Mouse (Mus musculus) hindbrain, embryonic 11.5 days (tissue): ENCODE measurements around the gene Ntrk3. TPM values are rescaled to one million over a fixed set of nuclear protein-coding genes. Genes with fewer than 3 reads are reported as not detected.

Experiments used
- ATAC-seq: fragments of 200-750 bp; cut with Nextera tagmentation; 2 replicates; pipeline ENCODE4 v1.8.0; 2017; ENCODE audit warnings: mild to moderate bottlenecking, moderate TSS enrichment, moderate library complexity; ENCODE audit not compliant: low FRiP score
- DNase-seq: peaks from one replicate; pipeline ENCODE4 v3.0.0-alpha.2; 2015; ENCODE audit warnings: low spot score
- H3K27ac ChIP-seq: fragments of 300-500 bp; sonication (generic); 2 replicates; pipeline ENCODE4 v1.5.1; 2014; ENCODE audit warnings: mild to moderate bottlenecking, low read depth, low read length
- H3K27me3 ChIP-seq: fragments of 300-500 bp; sonication (generic); 2 replicates; pipeline ENCODE4 v1.6.1; 2014; ENCODE audit warnings: mild to moderate bottlenecking, low read length, moderate library complexity, mixed read lengths; ENCODE audit not compliant: control insufficient read depth, insufficient read depth
- H3K36me3 ChIP-seq: fragments of 300-500 bp; sonication (generic); 2 replicates; pipeline ENCODE4 v1.6.1; 2014; ENCODE audit warnings: mild to moderate bottlenecking, low read length, moderate library complexity, mixed read lengths; ENCODE audit not compliant: control insufficient read depth, insufficient read depth
- H3K4me1 ChIP-seq: fragments of 300-500 bp; sonication (generic); replicated peaks from 2 replicates; pipeline ENCODE4 v1.6.1; 2014; ENCODE audit warnings: low read length, mixed read lengths; ENCODE audit not compliant: control insufficient read depth, insufficient read depth
- H3K4me2 ChIP-seq: fragments of 300-500 bp; sonication (generic); replicated peaks from 2 replicates; pipeline ENCODE4 v1.6.1; 2014; ENCODE audit warnings: mild to moderate bottlenecking, low read depth, low read length
- H3K4me3 ChIP-seq: fragments of 300-500 bp; sonication (generic); 2 replicates; pipeline ENCODE4 v1.5.1; 2014; ENCODE audit warnings: low read depth, low read length
- H3K9ac ChIP-seq: fragments of 300-500 bp; sonication (generic); 2 replicates; pipeline ENCODE4 v1.6.1; 2014; ENCODE audit warnings: low read depth, low read length
- H3K9me3 ChIP-seq: fragments of 300-500 bp; sonication (generic); 2 replicates; pipeline ENCODE4 v1.6.1; 2016; ENCODE audit warnings: low read length; ENCODE audit not compliant: control insufficient read depth
- WGBS: fragments of 180-500 bp; shearing (Covaris S2); extraction: QIAGEN DNeasy Blood & Tissue Kit; methylation state at CpG from one replicate; pipeline ENCODE4 v1.1.7; 2014; 5-methylcytosine and 5-hydroxymethylcytosine counted together
- polyA plus RNA-seq: library from polyadenylated mRNA; unstranded; fragments of >200 nt; fragmentation: Nextera tagmentation; extraction: Ambion mirVana; gene quantifications from 2 replicates; pipeline ENCODE4 v1.2.1, GENCODE M21; 2014

Ntrk3 gene
- 7.9 and 8.0 TPM in 2 replicates for polyA plus RNA-seq

DNA sequence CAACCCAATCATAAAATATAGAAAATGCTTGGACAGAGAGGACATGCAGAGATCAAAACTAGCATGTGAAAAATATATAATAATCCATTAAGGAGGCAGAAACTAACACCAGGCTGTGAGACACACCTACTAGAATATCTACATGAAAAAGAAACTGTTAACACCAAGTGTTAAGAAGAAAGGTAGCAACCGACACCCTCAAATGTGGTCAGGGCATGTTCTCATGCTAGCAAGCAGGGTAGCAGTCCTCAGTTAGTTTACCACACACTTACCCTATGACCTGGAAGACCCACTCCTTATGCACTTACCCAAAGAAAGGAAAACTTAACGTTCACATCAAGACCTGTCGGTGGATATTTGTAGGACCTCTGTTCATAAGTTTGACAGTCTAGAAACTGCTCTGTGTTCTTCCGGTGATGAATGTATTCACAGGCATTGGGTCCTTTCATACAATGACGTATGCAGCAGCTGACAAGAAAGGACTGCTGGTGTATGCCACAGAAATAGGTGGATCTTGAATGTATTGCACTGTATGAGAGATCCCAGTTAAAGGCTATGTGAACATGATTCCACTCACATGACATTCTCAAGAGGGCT lies at the start of gene Ntrk3:
TSS of gene Ntrk3 (minus strand) at position 399 of the 597 bp plus-strand sequence.
- DNase-seq (no peak), ATAC-seq (no peak)
- H3K27ac ChIP-seq = no peak within 1 kb of the TSS
- no peaks in the 10 kb centered on the region for H3K27me3 ChIP-seq
- H3K9ac ChIP-seq = no peak within 1 kb of the TSS
- whole genome bisulfite sequencing = 89% methylated on average over 5 of the region's 5 CpGs
- no peak within 1 kb of the TSS for H3K4me2 ChIP-seq
- no peaks in the 10 kb centered on the region for H3K9me3 ChIP-seq
- no peaks in the 10 kb centered on the region for H3K36me3 ChIP-seq
- no peaks in the 10 kb centered on the region for H3K4me1 ChIP-seq
- no peak within 1 kb of the TSS for H3K4me3 ChIP-seq

DNA sequence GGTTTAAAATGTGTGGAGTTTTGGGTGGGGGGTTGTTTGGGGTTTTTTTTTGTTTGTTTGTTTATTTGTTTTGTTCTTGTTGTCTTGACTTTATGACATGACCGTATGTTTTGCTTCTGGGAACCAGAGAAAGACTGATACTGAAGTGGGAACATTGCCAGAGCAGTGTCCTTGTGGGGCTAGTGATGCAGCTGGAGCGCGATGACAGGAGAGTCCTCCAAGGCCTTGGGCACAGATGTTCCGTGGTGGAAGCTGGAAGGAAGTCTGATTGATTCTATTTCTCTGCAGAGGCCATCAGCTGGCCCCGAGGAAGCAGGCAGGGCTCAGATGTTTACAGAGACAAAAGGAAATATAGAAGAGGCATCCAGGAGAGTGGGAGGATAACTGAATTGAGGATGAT lies 48.1 kb upstream of the Ntrk3 start:
- DNase-seq = no peak
- no peak overlapping the region for H3K4me2 ChIP-seq
- H3K27ac ChIP-seq = no peak overlapping the region
- no peaks in the 10 kb centered on the region for H3K27me3 ChIP-seq
- no peak for ATAC-seq
- H3K9ac ChIP-seq = no peak overlapping the region
- no peaks in the 10 kb centered on the region for H3K36me3 ChIP-seq
- no peaks in the 10 kb centered on the region for H3K4me1 ChIP-seq
- H3K4me3 ChIP-seq = no peak overlapping the region
- no peaks in the 10 kb centered on the region for H3K9me3 ChIP-seq
- WGBS = 78% methylated on average over 5 of the region's 5 CpGs

DNA sequence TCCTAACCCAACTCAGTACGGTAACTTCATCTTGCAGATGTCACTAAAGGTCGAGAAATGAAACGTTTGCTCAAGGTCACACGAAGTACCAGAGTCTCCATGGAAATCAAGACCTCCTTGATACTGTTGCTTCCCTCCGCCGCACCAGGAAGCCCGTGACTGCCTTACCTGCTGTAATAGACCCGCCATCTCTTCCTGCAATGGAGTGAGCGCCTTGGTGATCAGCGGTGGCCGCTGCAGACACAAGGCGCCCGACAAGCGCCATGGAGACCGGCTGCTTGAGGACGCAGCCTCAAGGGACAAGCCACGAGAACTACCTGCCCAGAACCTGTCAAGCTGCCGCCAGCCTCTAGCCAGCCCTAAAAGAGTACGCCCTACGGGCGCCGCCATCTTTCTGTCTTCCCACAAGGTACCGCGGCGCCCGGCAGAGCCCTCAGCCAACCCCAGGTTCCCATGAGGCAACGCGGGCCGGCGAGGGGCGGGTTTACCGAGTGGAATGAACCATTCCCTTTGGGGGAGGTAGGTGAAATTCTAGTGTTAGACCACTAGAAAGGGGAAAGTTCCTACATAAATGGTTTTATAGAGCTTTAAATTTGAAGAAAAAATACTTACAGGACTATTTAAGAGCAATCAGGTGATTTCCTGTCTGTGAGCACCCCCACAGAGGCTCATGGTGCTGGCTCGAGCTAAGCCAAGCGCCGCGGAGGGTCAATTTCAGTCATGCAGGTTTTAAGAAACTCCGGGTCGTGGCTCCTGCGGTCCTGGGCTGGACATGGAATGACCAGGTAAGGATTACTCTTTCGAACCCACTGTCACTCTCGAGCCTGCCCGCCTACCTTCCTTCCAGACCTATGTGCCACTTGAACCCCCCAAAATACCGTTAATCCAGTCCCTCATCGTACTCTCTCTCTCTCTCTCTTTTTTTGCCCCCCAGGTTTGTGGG lies 45.1 kb upstream of the Ntrk3 start, which contains the start of the genes Mrps11 and Mrpl46:
TSS of gene Mrps11 (plus strand) at position 481 of the 943 bp plus-strand sequence.
TSS of gene Mrpl46 (minus strand) at position 893 of the 943 bp plus-strand sequence.
- Histone ChIP-seq H3K4me3 (peak within 1 kb of the TSS; percentile 96), H3K4me1 (no peaks in the 10 kb centered on the region), H3K9ac (peak within 1 kb of the TSS; percentile 81), H3K9me3 (no peaks in the 10 kb centered on the region), H3K4me2 (peak within 1 kb of the TSS; percentile 83), H3K36me3 (no peaks in the 10 kb centered on the region), H3K27me3 (no peaks in the 10 kb centered on the region), H3K27ac (no peak within 1 kb of the TSS)
- under 1% methylated on average over 44 of the region's 44 CpGs for WGBS
- ATAC-seq (peak; percentile 98), DNase-seq (peak; percentile 91)

DNA sequence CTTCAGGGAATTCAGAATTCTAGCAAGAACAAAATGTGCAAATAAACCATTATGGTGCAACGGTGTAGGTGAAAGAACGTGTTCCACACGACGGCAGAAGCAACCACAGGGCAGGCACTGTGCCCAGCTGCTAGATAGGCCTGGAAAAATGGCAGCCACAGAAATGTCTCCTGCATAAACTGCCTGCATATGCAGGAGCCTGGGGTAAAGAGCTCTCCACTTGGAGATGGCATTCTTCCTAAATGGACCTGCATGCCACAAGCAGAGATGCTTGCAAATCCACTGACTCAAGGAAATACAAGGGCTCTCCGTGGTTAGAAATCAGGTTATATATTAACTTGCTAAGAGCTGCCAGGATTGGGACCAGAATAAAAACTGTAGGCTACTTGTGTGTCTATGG lies 40.9 kb upstream of the Ntrk3 start:
- no peak for DNase-seq
- WGBS = 93% methylated on average over 5 of the region's 5 CpGs
- Histone ChIP-seq H3K9ac (no peak overlapping the region), H3K4me3 (no peak overlapping the region), H3K9me3 (no peaks in the 10 kb centered on the region), H3K27ac (no peak overlapping the region), H3K36me3 (0 out of 2 replicates have a peak, but pooled peaks cover 4% of the 10 kb centered on the region), H3K4me2 (no peak overlapping the region), H3K4me1 (no peaks in the 10 kb centered on the region), H3K27me3 (no peaks in the 10 kb centered on the region)
- no peak for ATAC-seq

DNA sequence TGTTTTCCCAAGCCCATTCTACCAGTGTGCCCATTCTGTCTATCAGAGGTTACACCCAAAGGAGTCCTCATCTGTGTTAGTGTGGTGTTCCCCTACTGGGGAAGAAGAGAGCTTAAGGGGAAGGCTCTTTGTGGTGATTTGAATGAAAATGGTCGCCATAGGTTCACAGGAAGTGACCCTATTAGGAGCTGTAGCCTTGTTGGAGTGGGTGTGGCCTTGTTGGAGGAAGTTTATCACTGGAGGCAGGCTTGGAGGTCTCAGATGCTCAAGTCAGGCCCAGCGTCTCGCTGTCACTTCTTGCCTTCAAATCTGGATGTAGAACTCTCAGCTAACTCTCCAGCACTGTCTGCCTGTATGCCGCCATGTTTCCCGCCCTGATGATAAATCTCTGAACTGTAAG lies 33.1 kb upstream of the Ntrk3 start:
- Histone ChIP-seq H3K4me1 (no peaks in the 10 kb centered on the region), H3K27ac (no peak overlapping the region), H3K9me3 (no peaks in the 10 kb centered on the region), H3K4me2 (no peak overlapping the region), H3K9ac (no peak overlapping the region), H3K36me3 (0 out of 2 replicates have a peak, but pooled peaks cover 4% of the 10 kb centered on the region), H3K4me3 (no peak overlapping the region), H3K27me3 (no peaks in the 10 kb centered on the region)
- WGBS = 83% methylated on average over 5 of the region's 5 CpGs
- ATAC-seq (no peak), DNase-seq (no peak)

DNA sequence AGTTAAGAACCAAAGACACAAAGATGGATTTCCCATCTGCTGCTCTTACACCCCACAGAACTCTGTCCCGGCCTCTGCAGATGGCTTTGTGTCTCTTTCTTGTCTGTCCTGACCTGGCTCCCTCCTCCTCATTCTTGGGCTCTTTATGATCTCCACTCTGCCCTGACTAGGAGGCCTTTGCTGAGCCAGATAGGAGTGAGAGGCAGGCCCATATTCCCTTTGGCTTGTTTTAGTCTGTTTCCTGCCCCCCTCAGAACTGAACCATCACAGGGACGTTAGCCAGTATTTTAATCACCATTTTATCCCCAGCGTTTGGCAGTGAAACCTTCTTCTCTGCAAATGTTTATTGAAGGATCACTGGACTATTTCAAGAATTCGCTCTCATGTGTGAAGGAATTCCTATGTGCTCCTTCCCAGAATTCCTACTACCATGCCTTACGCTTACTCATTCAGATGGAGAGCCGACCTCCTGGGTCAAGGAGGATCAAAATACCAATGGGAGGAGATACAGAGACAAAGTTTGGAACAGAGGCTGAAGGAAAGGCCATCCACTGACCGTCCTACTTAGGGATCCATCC lies 31.4 kb upstream of the Ntrk3 start:
- Histone ChIP-seq H3K27ac (no peak overlapping the region), H3K9me3 (no peaks in the 10 kb centered on the region), H3K9ac (no peak overlapping the region), H3K4me1 (no peaks in the 10 kb centered on the region), H3K36me3 (no peaks in the 10 kb centered on the region), H3K4me2 (no peak overlapping the region), H3K27me3 (no peaks in the 10 kb centered on the region), H3K4me3 (no peak overlapping the region)
- WGBS = 74% methylated on average over 7 of the region's 7 CpGs
- no peak for ATAC-seq
- DNase-seq = no peak

DNA sequence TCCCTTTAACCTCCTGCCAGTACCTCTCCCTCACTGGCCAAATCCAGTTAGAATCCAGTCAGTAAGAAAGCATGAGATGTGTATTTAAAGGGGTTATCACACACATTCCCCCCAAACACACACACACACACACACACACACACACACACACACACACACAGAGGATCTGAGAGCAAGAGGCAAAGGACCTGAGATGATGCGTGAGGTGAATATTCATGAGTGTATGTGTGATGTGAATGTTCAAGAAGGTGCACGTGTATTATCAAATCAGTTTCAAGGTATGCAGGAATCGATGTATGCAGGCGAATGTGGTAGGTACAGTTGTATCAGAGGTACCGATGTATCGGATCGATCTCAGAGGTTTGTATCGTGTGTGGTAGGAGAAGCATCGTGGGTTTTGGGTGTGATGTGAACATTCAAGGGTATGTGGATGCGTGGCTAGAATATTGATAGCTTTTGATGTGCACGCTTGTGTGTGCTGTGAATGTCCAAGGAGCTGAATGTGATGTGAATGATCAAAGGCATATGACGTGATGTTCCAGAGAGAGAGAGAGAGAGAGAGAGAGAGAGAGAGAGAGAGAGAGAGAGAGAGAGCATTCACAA lies 30.2 kb upstream of the Ntrk3 start:
- Histone ChIP-seq H3K36me3 (no peaks in the 10 kb centered on the region), H3K27ac (no peak overlapping the region), H3K4me3 (no peak overlapping the region), H3K9ac (no peak overlapping the region), H3K9me3 (no peaks in the 10 kb centered on the region), H3K4me1 (no peaks in the 10 kb centered on the region), H3K27me3 (no peaks in the 10 kb centered on the region), H3K4me2 (no peak overlapping the region)
- ATAC-seq (no peak), DNase-seq (no peak)
- WGBS = 89% methylated on average over 12 of the region's 12 CpGs

DNA sequence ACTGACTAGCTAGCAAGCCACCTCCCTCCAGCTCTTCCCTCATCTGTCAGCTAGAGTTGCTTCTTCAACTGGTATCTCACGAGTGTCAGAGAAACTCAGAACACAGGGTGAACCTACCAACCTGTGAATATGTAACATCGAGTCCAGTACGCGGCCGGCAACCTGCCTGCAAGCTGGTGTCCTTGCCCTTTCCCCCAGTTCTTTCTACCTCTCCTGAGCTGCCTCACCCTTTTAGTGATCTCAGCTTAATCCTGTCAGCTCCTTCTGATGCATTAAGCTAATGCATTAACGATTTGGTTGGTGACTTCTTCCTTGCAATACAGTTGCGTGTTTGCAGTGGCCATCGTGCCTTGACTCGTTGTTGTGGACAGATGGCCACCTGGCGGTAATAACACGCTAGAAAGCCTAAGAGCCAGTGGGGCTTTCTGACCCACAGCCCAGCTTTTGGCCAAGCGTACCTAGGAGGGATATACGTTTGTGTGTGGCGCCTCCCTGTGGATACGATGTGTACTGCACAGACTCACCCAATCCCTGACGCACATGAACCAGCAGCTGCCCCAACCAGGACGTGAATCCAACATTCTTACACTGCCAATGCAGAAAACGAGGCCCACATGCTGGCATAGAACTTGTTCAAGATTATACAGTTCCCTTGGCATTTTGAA lies 28.3 kb upstream of the Ntrk3 start:
- H3K36me3 ChIP-seq = no peaks in the 10 kb centered on the region
- no peak overlapping the region for H3K27ac ChIP-seq
- H3K9me3 ChIP-seq = no peaks in the 10 kb centered on the region
- no peak overlapping the region for H3K4me3 ChIP-seq
- H3K27me3 ChIP-seq = no peaks in the 10 kb centered on the region
- ATAC-seq (peak; percentile 82), DNase-seq (peak; percentile 93)
- no peak overlapping the region for H3K9ac ChIP-seq
- WGBS = 25% methylated on average over 18 of the region's 18 CpGs
- H3K4me1 ChIP-seq = no peaks in the 10 kb centered on the region
- no peak overlapping the region for H3K4me2 ChIP-seq
